Mouse (Mus musculus) liver, embryonic 13.5 days (tissue): Measurements from ENCODE around the gene Rpl12. TPM values are rescaled to one million over a fixed set of nuclear protein-coding genes. Genes with fewer than 3 reads are reported as not detected.

Experiments used
- polyA plus RNA-seq: library from polyadenylated mRNA; unstranded; fragments of >200 nt; fragmentation: Nextera tagmentation; extraction: Ambion mirVana; gene quantifications from 2 replicates; pipeline ENCODE4 v1.2.1, GENCODE M21; 2015

Rpl12 gene
- polyA plus RNA-seq, 1 experiment from 2014 or later = 148 TPM

Other genes starting within 250 kb of the Rpl12 start
- 60.4 TPM in 2 replicates for gene Cdk9, start 248.5 kb upstream of the Rpl12 start, polyA plus RNA-seq
- gene Sh2d3c, start 240.5 kb upstream of the Rpl12 start, polyA plus RNA-seq = 5.4 and 5.6 TPM in 2 replicates
- gene 6330409D20Rik, start 220.5 kb upstream of the Rpl12 start, polyA plus RNA-seq = 0.15 TPM in 1 of 2 replicates, not detected in the other
- gene Tor2a, start 204.3 kb upstream of the Rpl12 start, polyA plus RNA-seq = 30.1 TPM in 2 replicates
- gene Ttc16, start 185.9 kb upstream of the Rpl12 start, polyA plus RNA-seq = 0.07 and 0.13 TPM in 2 replicates
- 2.4 and 3.6 TPM in 2 replicates for gene Ptrh1, start 185.8 kb upstream of the Rpl12 start, polyA plus RNA-seq
- gene Cfap157, start 177.1 kb upstream of the Rpl12 start, polyA plus RNA-seq = 0.24 and 0.25 TPM in 2 replicates
- 3.3 and 3.7 TPM in 2 replicates for gene Stxbp1, start 114.3 kb upstream of the Rpl12 start, polyA plus RNA-seq
- gene Fam129b, start 85.4 kb upstream of the Rpl12 start, polyA plus RNA-seq = 7.0 and 7.6 TPM in 2 replicates
- 2.0 and 3.0 TPM in 2 replicates for gene Lrsam1, start 55 bp downstream of the Rpl12 start, polyA plus RNA-seq
- 9.0 and 9.9 TPM in 2 replicates for gene Slc2a8, start 20.5 kb downstream of the Rpl12 start, polyA plus RNA-seq
- 1.2 and 1.4 TPM in 2 replicates for gene Garnl3, start 170.1 kb downstream of the Rpl12 start, polyA plus RNA-seq